Mouse (Mus musculus): ENCODE data around the gene Cgnl1.

DNA sequence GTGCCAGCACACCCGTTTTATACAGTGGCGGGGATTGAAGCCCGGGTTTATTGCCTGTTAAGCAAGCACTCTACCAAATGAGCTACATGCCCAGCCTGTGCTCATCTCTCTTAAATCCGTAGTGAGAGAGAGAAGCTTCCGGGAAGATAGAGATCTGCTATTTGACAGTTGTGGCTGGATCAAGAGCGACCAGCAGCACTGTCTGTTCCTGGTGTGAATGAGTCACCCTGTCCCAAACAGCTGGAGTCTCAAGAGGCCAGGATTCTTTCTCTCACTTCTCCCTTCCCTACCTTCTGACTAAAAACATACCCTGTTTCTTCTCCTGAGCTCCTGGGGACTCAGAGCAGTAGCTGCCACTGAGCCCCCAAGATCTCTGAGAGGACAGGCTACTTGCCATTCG is 63.4 kb downstream of the Cgnl1 start:
- TF ChIP-seq CTCF (IDR thresholded peaks at IDR 0.05; ENCODE audit: borderline replicate concordance, insufficient read depth, low read length) (no peak), POLR2A (IDR thresholded peaks at IDR 0.05; ENCODE audit: low read depth, low read length) (no peak)

Measured in embryonic fibroblast, embryonic 13.5 days (primary cell).